Mouse (Mus musculus): ENCODE data around the gene Casq2. TPM values are rescaled to one million over a fixed set of nuclear protein-coding genes. Genes with fewer than 3 reads are reported as not detected.

Gene Casq2
- polyA plus RNA-seq, 1 experiment from 2014 or later = 6.5 TPM

- Histone ChIP-seq H3K9ac (no peak overlapping the region), H3K4me2 (no peak overlapping the region), H3K27ac (replicated peaks) (no peak overlapping the region), H3K4me3 (replicated peaks) (no peak overlapping the region), H3K27me3 (peaks cover 62% of the 10 kb centered on the region), H3K36me3 (replicated peaks) (no peaks in the 10 kb centered on the region), H3K9me3 (replicated peaks) (no peaks in the 10 kb centered on the region), H3K4me1 (replicated peaks) (peaks cover 5% of the 10 kb centered on the region; the same call in 1 of the 2 replicates)
- 0 out of 2 replicates have a peak, but pooled peaks have one; percentile 15 for ATAC-seq (ENCODE audit: insufficient read depth)
- WGBS (ENCODE audit: insufficient replicate concordance) = 23% methylated on average over 20 of the region's 20 CpGs
These were observed 107.5 kb downstream of the Casq2 start for GRCm38 (mm10) chr3:102193488-102194290.

- no peaks in the 10 kb centered on the region for H3K36me3 ChIP-seq (replicated peaks)
- H3K27ac ChIP-seq (replicated peaks) = no peak overlapping the region
- H3K4me1 ChIP-seq (replicated peaks) = peaks cover 5% of the 10 kb centered on the region; the same call in 1 of the 2 replicates
- no peaks in the 10 kb centered on the region for H3K9me3 ChIP-seq (replicated peaks)
- no peak overlapping the region for H3K9ac ChIP-seq
- peaks cover 66% of the 10 kb centered on the region for H3K27me3 ChIP-seq
- H3K4me3 ChIP-seq (replicated peaks) = no peak overlapping the region
- ATAC-seq (ENCODE audit: insufficient read depth) = no peak
- WGBS (ENCODE audit: insufficient replicate concordance) = 19% methylated on average over 11 of the region's 11 CpGs
- no peak overlapping the region for H3K4me2 ChIP-seq
These were observed 108.3 kb downstream of the Casq2 start for GRCm38 (mm10) chr3:102194291-102195051.

- ATAC-seq (ENCODE audit: insufficient read depth) = no peak
- Histone ChIP-seq H3K4me1 (replicated peaks) (peaks cover 5% of the 10 kb centered on the region; the same call in 1 of the 2 replicates), H3K27ac (replicated peaks) (no peak overlapping the region)
These were observed 109.5 kb downstream of the Casq2 start for GRCm38 (mm10) chr3:102195762-102196161.

More at GRCm38 (mm10) chr3:102195762-102196161, 109.5 kb downstream of the Casq2 start:
- no peaks in the 10 kb centered on the region for H3K9me3 ChIP-seq (replicated peaks)
- WGBS (ENCODE audit: insufficient replicate concordance) = 48% methylated on average over 2 of the region's 2 CpGs
- H3K9ac ChIP-seq = no peak overlapping the region
- H3K4me3 ChIP-seq (replicated peaks) = no peak overlapping the region
- no peaks in the 10 kb centered on the region for H3K36me3 ChIP-seq (replicated peaks)
- H3K27me3 ChIP-seq = peaks cover 74% of the 10 kb centered on the region
- H3K4me2 ChIP-seq = no peak overlapping the region

Other genes starting within 250 kb of the Casq2 start
- 0.07 TPM in 1 of 2 replicates, not detected in the other for gene Mab21l3, start 237.5 kb upstream of the Casq2 start, polyA plus RNA-seq (2015; fragmentation: Nextera tagmentation; extraction: Ambion mirVana)
- 2.3 and 2.6 TPM in 2 replicates for gene Slc22a15, start 162.0 kb upstream of the Casq2 start, polyA plus RNA-seq (2015; fragmentation: Nextera tagmentation; extraction: Ambion mirVana)
- gene Nhlh2, start 76.3 kb upstream of the Casq2 start, polyA plus RNA-seq (2015; fragmentation: Nextera tagmentation; extraction: Ambion mirVana) = not detected in 2 replicates
- 57.8 and 65.1 TPM in 2 replicates for gene Vangl1, start 118.3 kb downstream of the Casq2 start, polyA plus RNA-seq (2015; fragmentation: Nextera tagmentation; extraction: Ambion mirVana)

All from liver, embryonic 15.5 days (tissue).